Mouse (Mus musculus) MEL (cell line): ENCODE results near the gene Ninl.

Experiments used
- CTCF ChIP-seq, 3 experiments: IDR thresholded peaks in 2 of 3; conservative IDR thresholded peaks in 1 of 3; 2 replicates each; pipeline ENCODE4 v1.5.1; 2011 to 2012; ENCODE audit warnings: low read length in 3 of 3, low read depth in 2 of 3, mild to moderate bottlenecking in 2 of 3, improper control_type of control experiment in 1 of 3, inconsistent platforms in 1 of 3, mixed read lengths in 1 of 3, moderate library complexity in 1 of 3; ENCODE audit not compliant: control insufficient read depth in 1 of 3, insufficient read depth in 1 of 3, poor library complexity in 1 of 3, severe bottlenecking in 1 of 3
- GATA1 ChIP-seq: IDR thresholded peaks from 2 replicates; pipeline ENCODE4 v1.6.1; 2011; ENCODE audit warnings: low read depth, low read length, improper control_type of control experiment
- JUND ChIP-seq: IDR thresholded peaks from 2 replicates; pipeline ENCODE4 v1.6.1; 2011; ENCODE audit warnings: low read depth, mild to moderate bottlenecking, improper control_type of control experiment, low read length
- MYB ChIP-seq: IDR thresholded peaks from 2 replicates; pipeline ENCODE4 v1.6.1; 2011; ENCODE audit warnings: mild to moderate bottlenecking, low read depth, low read length, improper control_type of control experiment
- MYC ChIP-seq: IDR thresholded peaks from 2 replicates; pipeline ENCODE4 v1.6.1; 2011; ENCODE audit warnings: low read depth, mild to moderate bottlenecking, low read length, improper control_type of control experiment, moderate library complexity
- POLR2A ChIP-seq, 2 experiments: IDR thresholded peaks; 2 replicates each; pipeline ENCODE4 v1.6.1; 2011 to 2012; ENCODE audit warnings: low read length in 2 of 2, mild to moderate bottlenecking in 2 of 2, control low read depth in 1 of 2, improper control_type of control experiment in 1 of 2, low read depth in 1 of 2, moderate library complexity in 1 of 2; ENCODE audit not compliant: control insufficient read depth in 1 of 2, insufficient read depth in 1 of 2, poor library complexity in 1 of 2
- POLR2AphosphoS5 ChIP-seq: IDR thresholded peaks from 2 replicates; pipeline ENCODE4 v1.6.1; 2012; ENCODE audit warnings: low read depth, borderline replicate concordance, mild to moderate bottlenecking, inconsistent platforms, low read length, moderate library complexity, mixed read lengths
- ZC3H11A ChIP-seq: IDR thresholded peaks from 2 replicates; pipeline ENCODE4 v1.6.1; 2012; ENCODE audit warnings: low read depth, mild to moderate bottlenecking, inconsistent platforms, low read length, improper control_type of control experiment
- ZMIZ1 ChIP-seq: IDR thresholded peaks from 2 replicates; pipeline ENCODE4 v1.6.1; 2012; ENCODE audit warnings: low read depth, mild to moderate bottlenecking, inconsistent platforms, low read length, improper control_type of control experiment, moderate library complexity

DNA sequence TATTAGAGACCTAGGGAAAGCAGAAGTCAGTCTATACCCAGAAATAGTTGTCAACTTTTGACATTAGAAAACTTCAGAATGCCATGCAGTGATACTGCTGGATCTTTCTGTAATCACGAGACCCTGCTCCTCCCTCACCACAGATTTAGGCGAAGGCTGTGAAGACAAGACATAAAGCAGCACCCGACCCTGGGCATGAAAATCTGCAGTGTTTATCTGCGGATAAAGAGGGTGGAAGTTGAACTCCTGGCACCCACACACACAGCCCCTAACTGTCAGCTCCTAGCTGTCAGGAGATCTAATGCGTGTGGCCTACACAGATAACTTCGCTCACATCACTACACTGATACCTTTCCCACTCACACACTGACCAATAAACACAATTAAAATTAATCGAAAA is 57.7 kb downstream of the Ninl start:
- TF ChIP-seq CTCF (IDR thresholded peaks at IDR 0.05 in 2 of 3, conservative IDR thresholded peaks at IDR 0.05 in 1 of 3; ENCODE audit: control insufficient read depth in 1 of 3, insufficient read depth in 1 of 3, low read depth in 2 of 3, low read length in 3 of 3, poor library complexity in 1 of 3, severe bottlenecking in 1 of 3) (no peak), POLR2A (IDR thresholded peaks at IDR 0.05; ENCODE audit: control insufficient read depth in 1 of 2, insufficient read depth in 1 of 2, low read depth in 1 of 2, low read length in 2 of 2, poor library complexity in 1 of 2) (no peak), ZMIZ1 (no peak), MYB (peak; percentile 83), MYC (0 out of 2 replicates have a peak, but pooled peaks have one; percentile 18), ZC3H11A (no peak), GATA1 (peak; percentile 79), POLR2AphosphoS5 (no peak), JUND (no peak)
